Mouse (Mus musculus): ENCODE measurements around the gene Ndc1. TPM values are rescaled to one million over a fixed set of nuclear protein-coding genes. Genes with fewer than 3 reads are reported as not detected.

Gene Ndc1
- polyA plus RNA-seq, 1 experiment from 2014 or later, result 20.0 TPM

DNA sequence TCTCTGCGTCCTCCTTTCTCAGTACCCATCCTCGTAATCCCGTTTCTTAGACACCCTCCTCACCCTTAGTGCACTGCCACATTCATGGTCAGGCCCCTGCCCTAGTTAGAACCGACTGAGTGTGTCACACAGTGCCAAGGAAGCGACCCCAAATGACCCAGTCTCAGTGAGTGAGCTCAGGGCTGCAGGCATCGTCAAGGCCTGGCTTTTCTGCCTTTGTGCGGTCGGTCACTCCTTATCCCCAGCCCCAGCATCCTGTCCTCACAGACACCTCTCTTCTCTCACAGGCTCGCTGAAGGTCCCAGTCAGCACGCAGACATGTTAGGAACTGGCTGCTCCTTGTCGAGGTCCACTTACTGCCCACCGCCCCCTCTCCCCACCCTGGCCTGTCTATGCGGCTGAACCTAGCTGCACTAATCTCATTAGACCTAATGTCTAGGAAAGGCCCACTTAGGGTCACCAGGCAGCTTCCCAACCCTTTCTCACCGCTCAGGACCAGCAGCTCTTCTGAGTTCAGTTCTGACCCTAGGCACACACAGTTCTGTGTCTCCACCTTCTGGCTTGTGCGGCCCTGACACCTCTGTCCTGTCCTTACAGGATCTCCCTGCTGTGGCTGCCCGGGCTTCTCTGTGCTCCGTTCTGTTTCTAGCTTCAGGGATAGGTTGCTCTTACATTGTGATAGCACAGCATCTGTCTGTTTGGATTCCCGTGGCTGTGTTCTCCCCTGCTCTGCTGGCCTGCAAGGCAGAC lies 84.9 kb downstream of the Ndc1 start:
- no peak overlapping the region for H3K9ac ChIP-seq

DNA sequence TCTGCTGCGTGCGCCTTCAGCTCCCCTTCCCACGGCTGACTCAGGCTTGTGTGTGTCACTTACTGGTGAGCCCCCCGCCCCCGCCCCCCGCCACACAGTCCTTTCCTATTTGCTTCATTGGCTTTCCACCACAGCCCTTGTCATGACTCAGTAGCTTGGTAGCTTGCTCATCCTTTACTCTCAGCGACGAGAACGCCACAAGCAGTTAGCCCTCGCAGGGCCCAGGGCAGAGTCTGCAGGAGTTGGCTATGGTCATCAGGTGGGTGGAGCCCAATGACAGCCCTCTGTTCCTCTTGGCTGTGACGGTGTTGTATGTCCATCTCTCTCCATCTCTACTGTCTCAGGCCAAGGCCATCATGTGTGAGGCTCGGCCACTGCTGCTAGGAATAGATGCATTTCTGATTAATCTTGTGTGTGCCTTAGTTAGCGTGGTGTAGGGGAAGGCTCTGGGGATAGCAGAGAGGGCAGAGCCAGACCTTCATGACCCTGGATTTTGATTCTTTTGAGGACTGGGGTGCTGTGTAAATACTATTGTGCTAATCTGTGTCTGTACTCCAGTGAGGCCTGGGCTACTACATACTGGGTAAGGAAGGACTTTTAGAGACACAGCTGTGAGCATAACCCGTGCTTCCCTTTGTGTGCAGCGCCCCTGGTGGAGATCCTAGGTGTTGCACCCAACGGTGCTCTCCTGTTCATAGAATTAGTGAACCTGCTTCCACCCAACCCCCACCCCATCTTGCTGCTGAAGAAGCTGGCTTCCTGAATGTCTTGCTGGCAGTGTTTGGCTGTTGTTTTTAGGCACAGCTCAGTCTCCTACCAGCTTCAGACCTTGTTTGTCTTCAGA lies 85.8 kb downstream of the Ndc1 start:
- H3K9me3 ChIP-seq, result no peaks in the 10 kb centered on the region
- no peak overlapping the region for H3K9ac ChIP-seq
- no peaks in the 10 kb centered on the region for H3K4me1 ChIP-seq
- H3K36me3 ChIP-seq (replicated peaks), result no peaks in the 10 kb centered on the region
- WGBS, result 64% methylated on average over 16 of the region's 16 CpGs
- no peak overlapping the region for H3K4me3 ChIP-seq
- no peak overlapping the region for H3K27ac ChIP-seq
- no peaks in the 10 kb centered on the region for H3K27me3 ChIP-seq (replicated peaks)
- H3K4me2 ChIP-seq, result no peak overlapping the region
- ATAC-seq (replicated peaks), result peak; percentile 86

More for the DNA sequence above, 84.9 kb downstream of the Ndc1 start:
- no peak for ATAC-seq (replicated peaks)
- H3K4me2 ChIP-seq, result no peak overlapping the region
- H3K9me3 ChIP-seq, result no peaks in the 10 kb centered on the region
- WGBS, result 52% methylated on average over 18 of the region's 18 CpGs
- H3K4me3 ChIP-seq, result no peak overlapping the region
- H3K27me3 ChIP-seq (replicated peaks), result no peaks in the 10 kb centered on the region
- no peaks in the 10 kb centered on the region for H3K4me1 ChIP-seq
- H3K36me3 ChIP-seq (replicated peaks), result no peaks in the 10 kb centered on the region
- no peak overlapping the region for H3K27ac ChIP-seq

GRCm38 (mm10) chr4:107457602-107458001 lies 90.0 kb downstream of the Ndc1 start:
- 68% methylated on average over 12 of the region's 12 CpGs for WGBS
- no peak for ATAC-seq (replicated peaks)
- Histone ChIP-seq H3K27ac (no peak overlapping the region), H3K36me3 (replicated peaks) (no peaks in the 10 kb centered on the region), H3K9me3 (no peaks in the 10 kb centered on the region), H3K4me2 (no peak overlapping the region), H3K4me3 (no peak overlapping the region), H3K27me3 (replicated peaks) (no peaks in the 10 kb centered on the region), H3K4me1 (no peaks in the 10 kb centered on the region), H3K9ac (no peak overlapping the region)

DNA sequence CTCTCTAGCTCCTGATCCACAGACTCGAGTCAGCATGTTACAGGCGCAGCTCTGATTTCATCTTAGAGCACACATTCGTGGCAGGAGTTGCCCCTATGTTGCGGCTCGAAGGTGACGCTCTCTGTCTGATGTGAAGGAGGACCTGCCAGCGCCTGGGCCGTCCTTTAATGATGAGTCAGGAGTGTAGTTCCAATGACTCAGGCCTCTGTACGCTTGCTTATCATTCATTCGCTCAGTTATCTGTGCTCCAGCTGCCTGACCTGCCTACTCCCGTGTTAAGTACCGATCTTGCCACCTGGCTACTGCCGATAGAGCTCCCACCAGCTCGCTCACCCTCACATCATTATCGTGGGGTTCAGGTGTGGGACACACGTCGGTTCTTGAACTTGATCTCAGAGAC lies 91.3 kb downstream of the Ndc1 start:
- H3K4me1 ChIP-seq, result no peaks in the 10 kb centered on the region
- WGBS, result 89% methylated on average over 17 of the region's 17 CpGs

DNA sequence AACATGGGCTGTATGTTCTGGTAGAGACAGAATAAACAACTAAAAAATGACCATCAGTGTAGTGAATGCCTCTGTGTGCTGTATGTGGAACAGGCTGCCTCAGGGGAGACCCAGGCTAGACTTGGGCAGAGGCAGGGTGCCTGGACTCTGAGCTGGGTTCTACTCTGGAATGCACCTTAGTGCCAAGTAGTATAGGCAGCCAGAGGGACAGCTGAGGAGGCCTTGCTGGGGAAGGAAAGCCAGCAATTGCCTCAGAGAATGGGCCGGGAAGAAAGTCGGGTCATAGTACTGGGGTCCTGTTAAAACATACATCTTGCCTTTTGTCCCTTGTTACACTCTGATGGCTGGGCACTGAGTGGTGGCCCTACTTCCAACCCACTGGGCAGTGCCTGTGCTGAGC lies 91.9 kb downstream of the Ndc1 start:
- Histone ChIP-seq H3K9ac (no peak overlapping the region), H3K9me3 (no peaks in the 10 kb centered on the region), H3K4me2 (no peak overlapping the region), H3K27ac (no peak overlapping the region), H3K4me1 (no peaks in the 10 kb centered on the region), H3K36me3 (replicated peaks) (no peaks in the 10 kb centered on the region), H3K4me3 (no peak overlapping the region), H3K27me3 (replicated peaks) (no peaks in the 10 kb centered on the region)
- 70% methylated on average over 2 of the region's 2 CpGs for WGBS
- no peak for ATAC-seq (replicated peaks)

More for the DNA sequence above, 91.3 kb downstream of the Ndc1 start:
- no peak overlapping the region for H3K9ac ChIP-seq
- no peak for ATAC-seq (replicated peaks)
- H3K27ac ChIP-seq, result no peak overlapping the region
- no peaks in the 10 kb centered on the region for H3K36me3 ChIP-seq (replicated peaks)
- H3K4me2 ChIP-seq, result no peak overlapping the region
- no peaks in the 10 kb centered on the region for H3K9me3 ChIP-seq
- no peaks in the 10 kb centered on the region for H3K27me3 ChIP-seq (replicated peaks)
- no peak overlapping the region for H3K4me3 ChIP-seq

DNA sequence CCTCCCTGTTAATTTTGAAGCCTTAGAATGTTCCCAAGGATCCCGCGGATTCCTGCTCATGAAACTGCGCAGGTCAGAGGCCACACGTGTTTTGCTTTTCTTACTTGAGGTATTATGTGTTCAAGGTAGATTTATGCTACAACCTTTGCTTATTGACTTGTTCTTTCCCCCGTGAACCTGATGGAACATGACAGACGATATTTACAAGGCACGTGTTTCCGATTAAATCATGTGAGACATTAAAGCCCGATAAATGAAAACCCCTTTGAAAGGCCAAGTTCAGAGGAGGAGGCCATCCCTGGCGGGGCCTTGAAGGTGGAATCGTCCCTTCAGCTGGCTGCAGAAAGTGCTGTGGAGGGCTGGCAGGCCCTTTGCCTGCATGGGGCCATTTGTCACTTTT lies 92.9 kb downstream of the Ndc1 start:
- Histone ChIP-seq H3K36me3 (replicated peaks) (no peaks in the 10 kb centered on the region), H3K9ac (no peak overlapping the region), H3K4me3 (no peak overlapping the region), H3K27me3 (replicated peaks) (no peaks in the 10 kb centered on the region), H3K4me1 (no peaks in the 10 kb centered on the region), H3K27ac (no peak overlapping the region), H3K9me3 (no peaks in the 10 kb centered on the region), H3K4me2 (no peak overlapping the region)
- ATAC-seq (replicated peaks), result no peak
- WGBS, result 84% methylated on average over 11 of the region's 11 CpGs

Small RNA genes within 50 kb of the gene (microRNA-seq; reads per million reads assigned to microRNA genes)
- not detected for gene Gm24804

Other genes starting within 250 kb of the Ndc1 start
- gene Tmem59, start 189.4 kb upstream of the Ndc1 start, polyA plus RNA-seq (2015; fragmentation: Nextera tagmentation; extraction: Ambion mirVana), result 346 TPM in 2 replicates
- gene Tceanc2, start 188.7 kb upstream of the Ndc1 start, polyA plus RNA-seq (2015; fragmentation: Nextera tagmentation; extraction: Ambion mirVana), result 17.2 and 24.3 TPM in 2 replicates
- not detected in 2 replicates for gene Ldlrad1, start 158.6 kb upstream of the Ndc1 start, polyA plus RNA-seq (2015; fragmentation: Nextera tagmentation; extraction: Ambion mirVana)
- 48.2 and 52.9 TPM in 2 replicates for gene Lrrc42, start 114.3 kb upstream of the Ndc1 start, polyA plus RNA-seq (2015; fragmentation: Nextera tagmentation; extraction: Ambion mirVana)
- gene Hspb11, start 114.2 kb upstream of the Ndc1 start, polyA plus RNA-seq (2015; fragmentation: Nextera tagmentation; extraction: Ambion mirVana), result 30.7 and 34.5 TPM in 2 replicates
- gene Dio1, start 60.6 kb upstream of the Ndc1 start, polyA plus RNA-seq (2015; fragmentation: Nextera tagmentation; extraction: Ambion mirVana), result not detected in 2 replicates
- 51.7 and 56.2 TPM in 2 replicates for gene Yipf1, start 53.4 kb upstream of the Ndc1 start, polyA plus RNA-seq (2015; fragmentation: Nextera tagmentation; extraction: Ambion mirVana)
- gene Glis1, start 66.8 kb downstream of the Ndc1 start, polyA plus RNA-seq (2015; fragmentation: Nextera tagmentation; extraction: Ambion mirVana), result 2.5 TPM in 2 replicates

Measured in midbrain, embryonic 15.5 days (tissue).